Mouse (Mus musculus) left cerebral cortex, postnatal 10 days (tissue): ENCODE data around the gene Slc1a2. TPM values are rescaled to one million over a fixed set of nuclear protein-coding genes. Genes with fewer than 3 reads are reported as not detected.

Experiments used
- DNase-seq, 2 experiments: peaks; one replicate each; pipeline ENCODE4 v3.0.0; 2021 to 2022; ENCODE audit warnings: low spot score in 2 of 2, mixed read lengths in 1 of 2; ENCODE audit errors: extremely low spot score in 1 of 2
- intact Hi-C: fragments of 180-260 bp; cut with DNase I; formaldehyde crosslinking; loops from one replicate; pipeline ENCODE4 v1.15.1; 2025
- total RNA-seq, 2 experiments: library from RNA; stranded (reverse); gene quantifications; 2 replicates each; pipeline ENCODE4 v1.2.3; 2021

Gene Slc1a2
- total RNA-seq = 1,000 to 10,000 TPM; 1,314 to 1,339 TPM

DNA sequence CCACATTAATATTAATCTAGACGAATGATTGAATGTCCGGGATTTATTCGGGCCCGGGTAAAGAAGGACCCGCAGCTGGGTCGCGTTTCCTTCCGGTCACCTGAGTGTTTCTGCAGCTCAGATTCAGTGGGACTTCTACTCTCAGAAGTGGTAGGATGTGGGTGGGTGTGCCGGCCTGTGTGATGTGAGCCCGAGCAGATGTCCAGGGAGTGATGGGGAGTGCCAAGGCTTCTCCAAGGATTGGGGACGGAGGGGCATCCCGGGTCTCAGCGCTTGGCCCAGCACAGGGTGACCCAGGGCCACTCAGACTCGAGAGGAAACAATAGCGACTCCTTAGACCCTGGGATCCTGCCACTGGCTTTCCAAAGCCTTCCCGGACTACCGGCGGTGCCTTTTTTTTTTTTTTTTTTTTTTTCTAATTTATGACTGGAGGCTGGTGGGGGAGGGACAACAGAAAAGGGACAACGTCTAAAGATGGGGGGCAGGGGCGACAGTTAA is at the start of gene Slc1a2:
TSS of gene Slc1a2 (plus strand) at position 497 of the 498 bp plus-strand sequence.
- intact Hi-C loops = loop anchor here (10.0 kb wide), 1 partner anchor 203 kb away; the partner anchor contains the start of gene Fjx1
- peak; percentile 68 to 70 for DNase-seq

DNA sequence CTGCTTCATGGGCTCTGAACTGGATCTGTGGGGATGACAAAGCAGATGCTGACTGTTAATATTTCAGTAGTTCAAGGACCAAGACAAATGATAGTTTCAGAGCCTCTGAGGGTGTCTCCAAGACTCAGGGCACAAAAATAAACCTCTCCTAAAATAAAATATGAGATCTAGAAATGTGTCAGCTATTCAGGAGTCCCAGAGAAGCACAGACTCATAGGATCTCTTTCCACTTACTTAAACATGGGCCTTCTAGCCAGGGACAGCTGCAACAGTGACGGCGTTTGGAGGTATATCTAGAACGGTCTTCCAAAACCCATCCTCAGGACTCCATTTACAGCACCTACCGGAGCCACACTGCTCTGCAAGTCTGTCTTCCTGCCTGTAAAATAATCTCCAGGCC is 48.0 kb upstream of the Slc1a2 start:
- intact Hi-C loops = no loop called here
- DNase-seq = no peak

DNA sequence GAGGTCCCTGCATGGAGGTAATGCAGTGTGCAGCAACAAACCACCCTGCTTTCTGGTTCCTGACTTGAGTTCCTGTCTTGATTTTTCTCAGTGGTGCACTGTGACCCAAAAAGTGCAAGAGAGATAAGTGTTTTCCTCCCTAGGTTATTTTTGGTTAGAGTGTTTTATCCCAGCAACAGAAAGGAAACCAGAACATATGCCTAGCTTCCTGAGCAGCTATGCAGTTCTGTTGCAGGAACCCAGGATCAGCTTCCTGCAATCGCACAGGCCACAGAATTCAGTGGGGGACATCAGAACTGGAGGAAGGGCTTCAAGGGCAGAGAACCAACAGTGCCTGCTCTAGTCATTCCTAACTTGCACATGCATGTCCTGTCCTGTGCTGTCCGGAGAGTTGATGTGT is 41.8 kb upstream of the Slc1a2 start:
- DNase-seq = no peak
- intact Hi-C loops = no loop called here

DNA sequence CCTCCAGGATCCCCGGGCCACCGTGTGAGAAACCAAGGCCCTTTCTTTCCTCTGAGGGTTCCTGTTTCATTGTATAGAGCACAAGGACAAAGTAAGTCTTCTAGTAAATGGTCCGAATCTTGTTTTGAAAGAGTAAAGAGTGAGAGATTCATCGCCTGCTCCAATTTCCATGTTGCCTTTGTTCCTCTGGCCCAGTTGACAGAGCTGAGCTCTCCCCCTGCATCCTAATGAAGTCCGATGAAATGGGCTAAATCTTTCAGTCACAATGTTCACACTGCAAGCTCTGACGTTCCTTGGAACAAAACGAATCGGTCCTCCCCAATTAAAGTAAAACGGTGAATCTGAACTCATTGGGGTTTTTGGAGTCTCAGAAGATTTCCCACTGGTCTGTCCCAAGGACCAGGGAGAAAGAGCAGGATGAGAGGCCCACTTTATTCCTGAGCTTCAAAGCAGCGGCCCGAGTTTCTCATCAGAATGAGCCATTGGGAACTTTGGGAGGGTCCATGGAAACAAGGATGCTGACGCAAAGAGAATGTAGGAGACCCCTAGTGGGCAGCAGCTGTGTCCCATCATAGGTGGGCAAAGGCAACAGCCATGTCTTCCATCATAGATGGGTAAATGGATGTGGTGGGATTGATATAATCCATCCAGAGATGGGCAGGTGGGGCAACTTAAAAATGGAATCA is 37.6 kb upstream of the Slc1a2 start:
- peak in 1 of 2 experiments; percentile 52 for DNase-seq
- intact Hi-C loops = no loop called here

DNA sequence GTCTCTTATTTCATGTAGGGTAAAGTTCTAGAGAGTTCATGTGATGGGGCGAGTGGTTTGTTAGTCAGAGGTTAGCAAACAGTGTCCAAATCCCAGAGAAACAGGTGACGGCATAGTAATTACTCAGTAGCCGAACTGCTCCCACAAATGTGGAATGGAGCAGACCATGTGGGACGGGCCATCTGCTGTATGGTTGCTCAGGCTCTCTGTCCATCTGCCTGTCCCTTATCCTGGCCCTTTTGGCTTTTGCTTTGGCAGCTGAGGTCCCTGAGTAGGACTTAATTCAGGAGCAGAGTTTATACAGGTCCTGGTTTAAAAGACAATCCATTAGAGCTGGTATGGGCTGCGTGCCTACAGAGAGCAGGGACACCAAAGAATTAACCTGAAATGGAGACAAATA is 36.3 kb upstream of the Slc1a2 start:
- DNase-seq = no peak
- intact Hi-C loops = no loop called here

DNA sequence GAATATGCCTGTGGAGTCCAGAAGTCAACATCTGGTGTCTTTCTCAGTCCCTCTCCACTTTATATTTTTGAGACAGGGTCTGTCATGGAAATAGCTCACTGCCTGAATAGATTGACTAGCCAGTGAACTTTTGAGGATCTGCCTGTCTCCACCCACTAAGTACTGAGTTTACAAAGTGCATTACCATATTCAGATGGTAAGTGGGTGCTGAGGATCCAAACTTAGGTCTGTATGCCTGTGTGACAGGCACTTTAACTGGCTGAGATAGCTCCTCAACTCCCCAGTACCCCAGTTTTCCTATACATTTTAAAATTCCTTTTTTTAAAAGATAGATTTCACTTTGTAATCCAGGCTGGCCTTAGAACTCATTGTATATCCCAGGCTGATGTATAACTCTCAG is 35.5 kb upstream of the Slc1a2 start:
- DNase-seq = no peak
- intact Hi-C loops = no loop called here

DNA sequence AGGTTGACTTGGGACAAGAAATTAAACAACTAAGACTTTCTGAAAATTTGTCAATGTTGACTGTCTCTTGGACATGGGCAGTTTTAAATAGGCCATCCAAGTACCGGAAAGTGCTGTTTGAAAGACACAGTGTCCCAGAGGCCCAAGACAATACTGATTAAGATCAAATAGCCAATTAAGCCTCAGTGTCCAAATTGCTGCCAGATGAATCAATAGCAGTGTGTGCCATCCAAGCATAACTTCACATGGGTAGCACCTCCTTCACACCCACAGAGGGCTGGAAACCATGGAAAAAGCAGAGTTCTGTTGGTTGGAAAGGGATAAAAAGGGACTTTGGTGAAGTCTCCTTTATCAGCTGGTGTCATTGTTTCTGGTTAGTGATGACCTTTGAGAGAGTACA is 33.9 kb upstream of the Slc1a2 start:
- intact Hi-C loops = no loop called here
- DNase-seq = no peak

DNA sequence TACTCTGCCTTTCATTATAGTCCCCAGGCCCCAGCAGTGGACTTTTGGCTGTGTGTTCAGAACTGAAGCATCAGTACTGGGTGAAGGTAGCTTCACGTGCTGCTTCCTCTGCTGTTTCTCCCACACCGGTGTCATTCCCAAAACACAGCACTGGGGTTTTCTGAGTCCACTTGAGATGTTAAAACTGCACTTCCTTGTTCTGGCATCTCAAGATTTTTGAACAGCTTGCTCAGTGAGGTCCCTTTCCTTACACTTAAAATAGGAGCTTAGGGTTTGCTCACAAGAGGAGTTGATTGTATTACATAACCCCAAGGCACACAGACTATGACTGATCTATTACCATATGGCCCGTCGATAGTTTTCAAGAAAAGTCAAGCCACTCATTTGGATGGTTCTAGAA is 26.1 kb upstream of the Slc1a2 start:
- intact Hi-C loops = no loop called here
- DNase-seq = no peak

DNA sequence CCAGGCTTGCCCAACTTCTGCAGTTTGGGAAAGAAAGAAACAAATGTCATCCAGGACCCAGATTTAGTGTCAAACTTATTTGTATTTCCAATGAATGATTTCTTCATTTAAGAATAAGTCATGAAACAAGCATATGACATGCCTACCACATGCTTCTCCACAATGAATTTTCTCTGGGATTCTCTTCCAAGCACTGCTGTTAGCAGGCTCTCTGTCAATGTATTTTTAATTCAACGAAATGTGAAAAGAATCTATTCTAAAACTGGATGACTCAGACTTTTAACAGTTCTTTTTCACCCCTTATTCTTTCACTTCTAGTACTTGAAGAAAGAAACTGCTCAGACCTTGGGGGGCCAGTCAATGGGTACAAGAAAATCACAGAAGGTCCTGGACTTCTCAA is 24.4 kb upstream of the Slc1a2 start:
- intact Hi-C loops = no loop called here
- DNase-seq = no peak

DNA sequence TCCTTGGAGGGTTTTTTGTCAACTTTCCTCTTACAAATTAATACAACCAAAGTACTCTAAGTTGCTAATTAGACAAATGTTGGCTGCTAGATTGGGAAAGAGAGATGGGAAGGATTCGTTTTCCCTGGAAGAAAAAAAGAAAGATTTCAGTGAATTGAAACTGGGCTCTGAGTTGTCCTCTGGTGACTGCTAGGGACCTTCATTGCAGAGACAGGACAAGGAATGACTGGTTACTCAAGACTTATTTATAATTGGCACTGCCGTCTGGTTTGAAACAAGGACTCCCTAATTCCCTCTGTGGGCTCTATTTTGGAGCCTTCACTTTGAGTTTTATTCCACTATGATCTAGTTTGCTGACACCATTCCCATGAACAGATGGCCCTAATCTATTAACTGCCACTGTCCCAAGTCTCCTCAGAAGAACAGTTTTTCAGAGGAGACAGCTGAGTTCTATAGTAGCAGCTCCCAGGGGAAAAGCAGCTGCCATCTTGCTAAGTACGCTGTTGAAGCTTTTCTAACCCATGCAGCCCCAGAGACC is 22.9 kb upstream of the Slc1a2 start:
- intact Hi-C loops = no loop called here
- no peak for DNase-seq

DNA sequence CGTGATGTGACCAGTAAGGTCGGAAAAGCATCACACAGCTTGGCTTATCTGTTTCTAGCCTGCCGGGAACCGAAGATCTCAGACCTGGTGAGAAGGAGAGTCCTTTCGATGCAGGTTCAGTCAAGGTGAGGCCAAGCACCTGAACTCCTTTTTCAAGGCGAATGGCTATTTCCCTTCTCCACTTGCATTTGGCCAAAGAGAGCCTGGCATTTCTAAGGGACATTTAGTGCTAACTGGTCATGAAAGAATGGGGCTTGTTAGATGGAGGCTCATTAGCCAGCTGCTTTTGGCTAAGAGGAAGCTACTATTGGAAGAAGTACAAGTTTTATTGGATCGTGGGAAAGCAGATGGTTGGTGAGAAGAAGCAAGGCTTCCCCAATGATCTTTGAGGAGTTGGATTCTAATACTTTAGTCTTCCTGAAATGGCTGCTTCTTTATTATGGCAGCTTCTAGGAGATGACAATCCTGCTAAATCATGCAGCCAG is 22.3 kb upstream of the Slc1a2 start:
- DNase-seq = peak in 1 of 2 experiments; percentile 49
- intact Hi-C loops = no loop called here

DNA sequence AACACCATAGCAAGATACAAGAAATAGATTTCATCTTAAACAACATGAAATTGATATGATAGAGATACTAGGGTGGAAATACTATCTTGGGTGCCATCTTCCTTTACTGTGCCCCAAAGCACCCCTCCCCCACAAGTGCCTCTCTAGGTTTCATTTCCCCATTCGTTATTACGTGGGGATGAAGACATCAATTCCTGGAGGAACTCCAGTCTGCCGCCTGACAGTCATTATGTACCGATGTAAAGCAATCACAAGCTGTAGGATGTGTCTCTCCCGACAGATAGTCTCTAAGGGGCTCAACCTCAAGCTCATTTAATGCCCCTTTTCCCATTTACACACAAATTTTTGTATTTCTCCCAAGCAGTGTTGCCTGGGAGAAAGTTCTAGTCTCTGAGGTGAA is 20.3 kb upstream of the Slc1a2 start:
- intact Hi-C loops = no loop called here
- no peak for DNase-seq

DNA sequence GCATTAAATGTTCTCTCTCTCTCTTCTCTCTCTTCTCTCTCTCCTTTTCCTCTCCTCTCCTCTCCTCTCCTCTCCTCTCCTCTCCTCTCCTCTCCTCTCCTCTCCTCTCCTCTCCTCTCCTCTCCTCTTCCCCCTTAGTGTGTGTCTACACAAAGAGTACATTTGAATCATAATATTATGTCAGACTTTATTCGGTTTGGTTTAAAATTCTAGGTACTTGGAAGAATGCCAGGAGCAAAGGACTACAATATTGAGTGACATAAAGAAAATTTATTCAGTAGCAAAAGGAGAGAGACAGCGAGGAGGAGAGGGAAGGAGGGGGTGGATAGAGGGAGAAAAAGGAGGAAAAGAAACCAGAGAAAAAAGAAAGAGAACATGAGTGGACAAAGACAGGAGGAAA is 19.8 kb upstream of the Slc1a2 start:
- no peak for DNase-seq

DNA sequence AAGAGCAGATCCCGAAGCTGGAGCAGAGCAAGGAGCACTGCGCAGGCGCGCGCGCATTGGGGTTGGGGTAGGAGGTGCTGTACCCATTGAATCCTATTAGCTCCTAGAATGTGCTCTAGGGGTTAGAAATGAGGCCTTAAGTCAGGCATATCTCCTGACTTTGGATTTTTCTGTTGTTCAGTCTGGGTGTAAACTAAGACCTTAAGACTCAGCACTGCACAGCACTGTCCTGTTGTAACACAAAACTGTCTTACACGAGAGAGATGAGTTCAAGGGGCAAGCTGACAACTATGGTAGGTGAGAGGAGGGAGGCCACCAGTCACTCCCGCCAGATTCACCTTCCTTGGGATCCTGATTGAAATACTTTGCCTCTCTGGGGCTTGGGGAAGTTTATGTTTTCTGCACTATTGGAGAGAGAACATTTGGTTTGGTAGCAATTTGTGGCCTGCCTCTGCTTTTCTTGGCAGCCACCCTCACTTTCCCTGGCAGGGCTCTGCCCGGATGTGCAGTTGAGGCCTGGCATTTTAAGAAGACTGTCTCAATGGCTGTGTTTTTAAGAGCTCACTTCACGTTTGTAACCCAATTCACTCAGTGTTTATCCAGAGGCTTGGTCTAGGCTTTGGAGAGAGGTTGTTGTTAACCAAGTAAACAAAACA is 9.5 kb upstream of the Slc1a2 start:
- intact Hi-C loops = no loop called here
- peak in 1 of 2 experiments; percentile 74 for DNase-seq

More for the DNA sequence above, 19.8 kb upstream of the Slc1a2 start:
- intact Hi-C loops = no loop called here

DNA sequence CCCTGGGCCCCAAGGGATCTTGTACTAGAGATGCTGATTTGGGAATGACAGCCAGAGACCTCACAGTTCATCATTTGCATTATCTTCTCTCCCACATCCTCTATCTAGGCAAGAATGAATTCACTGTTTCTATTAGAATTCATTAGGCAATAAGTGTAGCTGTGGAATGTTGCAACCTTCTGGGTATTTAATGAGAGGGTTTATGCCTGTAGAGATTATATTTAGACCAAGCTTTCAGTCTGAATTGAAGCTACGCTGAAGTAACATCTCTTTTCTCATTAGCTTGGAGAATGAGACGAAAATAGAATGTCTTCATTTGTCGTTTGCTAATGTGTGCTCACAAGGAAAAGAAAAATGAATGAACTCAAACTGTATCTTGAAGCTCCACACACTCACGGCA is 8.1 kb upstream of the Slc1a2 start:
- intact Hi-C loops = loop anchor here (10.0 kb wide), 1 partner anchor 196 kb away; the partner anchor contains the start of gene Fjx1
- no peak for DNase-seq

DNA sequence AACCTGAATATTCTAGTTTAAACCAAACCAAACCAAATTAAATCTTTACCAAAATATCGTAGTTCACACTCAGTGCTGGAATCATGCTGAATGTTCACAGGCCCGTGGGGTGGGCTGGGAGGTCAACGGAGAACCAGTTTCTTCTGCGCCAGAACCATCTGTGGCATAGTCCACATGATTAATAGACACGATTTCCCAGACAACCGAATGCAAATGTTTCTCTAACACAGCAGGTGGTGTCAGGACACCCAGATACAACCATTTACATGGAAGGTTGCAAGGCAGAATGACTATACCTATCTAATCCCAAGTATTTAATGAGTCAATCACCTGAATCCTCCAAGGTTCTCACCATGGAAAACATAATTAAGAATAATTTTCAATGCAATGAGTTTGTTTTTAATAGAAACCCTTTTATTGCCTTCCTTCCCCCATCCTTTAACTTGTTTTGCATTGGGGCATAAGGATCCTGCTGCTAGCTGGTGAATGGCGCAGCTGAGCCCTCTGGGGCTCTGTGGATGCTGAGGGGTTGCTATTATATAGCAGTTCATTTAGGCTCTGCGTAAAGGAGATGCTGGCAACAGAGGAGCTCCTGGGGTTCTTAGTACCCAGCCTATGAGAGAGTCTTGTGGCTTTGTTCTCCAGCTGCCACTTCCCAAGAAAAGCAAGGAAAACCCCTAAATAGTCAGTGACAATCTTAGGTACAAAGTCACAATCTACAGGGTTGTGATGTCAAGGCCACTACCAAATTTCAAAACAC is 2.3 kb upstream of the Slc1a2 start:
- no peak for DNase-seq
- intact Hi-C loops = loop anchor here (10.0 kb wide), 1 partner anchor 201 kb away; the partner anchor contains the start of gene Fjx1

DNA sequence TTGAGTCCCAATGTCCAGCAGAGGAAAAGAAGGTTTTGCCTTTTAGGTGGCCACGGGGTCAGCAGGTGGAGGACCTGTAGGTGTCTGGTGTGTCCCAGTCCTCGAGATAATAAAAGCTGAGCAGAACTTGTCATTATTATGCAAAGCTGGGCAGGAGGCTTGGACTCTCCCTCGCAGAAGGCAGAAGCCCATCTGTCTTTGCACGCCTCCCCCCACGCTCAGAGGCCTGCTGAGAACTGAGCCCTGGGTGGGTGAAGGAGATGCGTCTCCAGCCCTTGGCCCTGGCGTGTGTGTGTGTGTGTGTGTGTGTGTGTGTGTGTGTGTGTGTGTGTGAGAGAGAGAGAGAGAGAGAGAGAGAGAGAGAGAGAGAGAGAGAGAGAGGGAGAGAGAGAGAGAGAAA is 733 bp upstream of the Slc1a2 start:
- peak in 1 of 2 experiments; percentile 67 for DNase-seq
- intact Hi-C loops = loop anchor here (10.0 kb wide), 1 partner anchor 203 kb away; the partner anchor contains the start of gene Fjx1

DNA sequence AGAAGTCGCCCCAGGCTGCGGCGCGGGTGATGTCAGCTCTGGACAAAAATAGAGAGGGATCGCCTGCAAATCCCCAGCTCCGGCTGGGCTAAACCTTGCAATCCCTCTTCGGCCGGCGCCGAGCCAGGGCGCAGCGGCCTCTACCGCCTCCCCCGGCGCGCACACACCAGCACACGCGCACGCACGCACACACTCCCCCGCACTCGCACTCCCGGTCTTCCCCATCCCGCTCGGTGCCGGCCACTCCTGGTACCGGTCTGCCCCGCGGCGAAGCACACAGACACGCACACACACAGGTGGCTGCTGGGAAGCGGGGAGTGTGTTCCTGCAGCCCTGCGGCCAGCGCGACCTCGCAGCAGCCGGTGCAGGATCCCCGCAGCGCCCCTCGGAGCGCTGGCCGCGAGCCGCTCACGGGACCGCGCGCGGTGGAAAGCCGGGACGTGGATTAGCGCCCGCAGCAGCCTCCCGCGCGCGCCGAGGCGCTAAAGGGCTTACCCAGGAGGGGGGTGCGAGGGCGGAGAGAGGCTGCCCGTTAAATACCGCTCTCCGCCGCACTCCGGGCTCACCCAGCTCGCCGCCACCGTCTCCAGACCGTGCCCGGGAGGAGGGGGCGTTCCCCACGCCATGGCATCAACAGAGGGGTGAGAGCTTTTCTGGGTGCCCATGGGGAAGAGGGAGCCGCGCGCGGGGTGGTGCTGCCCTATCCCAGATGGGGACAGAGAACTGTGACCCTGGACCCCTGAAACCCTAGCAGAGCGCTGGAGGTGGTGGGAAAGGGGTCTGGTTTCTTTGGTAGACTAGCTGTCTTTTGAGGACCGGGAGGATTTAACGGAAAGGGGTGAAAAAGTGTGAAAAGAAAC is 432 bp downstream of the Slc1a2 start:
- DNase-seq = peak in 1 of 2 experiments; percentile 81
- intact Hi-C loops = loop anchor here (10.0 kb wide), 1 partner anchor 204 kb away; the partner anchor contains the start of gene Fjx1
